Mouse (Mus musculus) layer of hippocampus, adult 18-20 months (tissue): Measurements from ENCODE around the gene Myoc. TPM values are rescaled to one million over a fixed set of nuclear protein-coding genes. Genes with fewer than 3 reads are reported as not detected.
"Not testable (repeated sequence)": the region's sequence is repeated elsewhere in the genome, so short reads cannot be mapped to it uniquely, and the experiment has no call there.

Experiments used
- DNase-seq, 2 experiments: peaks; one replicate each; pipeline ENCODE4 v3.0.0; 2022; ENCODE audit warnings: low spot score in 2 of 2
- long read RNA-seq: library from polyadenylated mRNA; stranded (forward); transcript quantifications from one replicate; pipeline ENCODE4 v2.0.0, GENCODE M21; 2021
- total RNA-seq, 2 experiments: library from RNA; stranded (reverse); gene quantifications; 2 replicates each; pipeline ENCODE4 v1.2.3; 2021

Myoc gene
- 1 to 10 TPM; 2.6 to 4.0 TPM for total RNA-seq
- long read RNA-seq, partial matches to known transcripts = 0 of 1 reads
- long read RNA-seq, other reads (novel, unspliced or antisense) = 0 of 1 reads

GRCm38 (mm10) chr1:162639051-162639750 lies at the start of gene Myoc:
TSS of gene Myoc (plus strand) at chr1:162639155.
- DNase-seq = no peak

GRCm38 (mm10) chr1:162589443-162589842 lies 49.5 kb upstream of the Myoc start:
- DNase-seq = no peak

- DNase-seq = no peak
These were observed 48.4 kb upstream of the Myoc start for GRCm38 (mm10) chr1:162590415-162590997.

DNA sequence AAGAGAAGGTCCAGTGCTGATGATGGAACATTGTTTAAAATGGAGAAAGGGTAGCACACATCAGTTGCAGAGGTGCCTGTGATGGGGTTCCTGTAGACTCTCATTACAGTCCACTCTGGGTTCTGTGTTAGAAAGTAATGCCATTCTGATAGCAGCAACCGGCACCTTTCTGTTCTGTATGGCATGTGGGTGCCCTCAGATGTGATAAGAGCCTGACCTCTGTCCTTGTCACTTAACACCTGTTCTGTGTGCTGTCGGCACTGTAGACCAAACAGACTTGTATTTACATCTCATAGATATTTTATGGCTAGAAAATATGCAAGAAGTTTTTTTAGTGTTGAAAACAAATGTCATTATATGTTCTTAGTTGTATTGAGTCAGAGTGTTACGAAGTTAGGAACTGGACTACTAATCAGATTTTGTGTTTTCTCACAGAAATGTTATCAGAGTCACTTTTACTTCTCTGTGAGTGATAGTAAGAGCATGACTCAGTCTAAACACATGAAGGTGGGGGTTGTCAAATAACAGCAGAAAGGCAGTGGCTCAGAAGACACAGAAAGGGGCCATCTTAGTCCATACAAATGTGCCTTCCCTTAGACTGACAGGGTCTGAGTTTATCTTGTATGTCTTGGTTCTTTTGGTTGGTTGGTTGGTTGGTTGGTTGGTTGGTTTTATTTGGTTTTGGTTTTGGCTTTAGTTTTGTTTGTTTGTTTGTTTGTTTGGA lies 41.4 kb upstream of the Myoc start:
- no peak for DNase-seq

DNA sequence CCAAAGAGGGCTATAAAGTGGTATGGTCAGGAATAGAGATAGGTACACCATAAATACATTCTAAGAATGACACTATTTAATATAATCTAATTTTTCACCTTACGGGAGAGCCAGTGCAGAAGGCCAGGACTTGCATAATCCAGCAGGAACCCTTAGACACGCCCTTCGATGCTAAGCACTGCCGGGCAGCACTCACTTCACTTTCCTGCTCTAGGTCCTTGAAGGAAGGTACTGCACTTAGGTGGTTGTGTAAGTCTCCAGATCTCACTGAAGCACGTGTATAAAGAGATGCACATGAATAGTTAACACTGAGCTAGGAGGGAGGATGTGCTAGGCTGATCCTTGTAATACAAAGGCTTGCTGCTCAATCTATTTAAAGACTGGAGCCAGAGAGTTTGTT lies 39.3 kb upstream of the Myoc start:
- no peak for DNase-seq

DNA sequence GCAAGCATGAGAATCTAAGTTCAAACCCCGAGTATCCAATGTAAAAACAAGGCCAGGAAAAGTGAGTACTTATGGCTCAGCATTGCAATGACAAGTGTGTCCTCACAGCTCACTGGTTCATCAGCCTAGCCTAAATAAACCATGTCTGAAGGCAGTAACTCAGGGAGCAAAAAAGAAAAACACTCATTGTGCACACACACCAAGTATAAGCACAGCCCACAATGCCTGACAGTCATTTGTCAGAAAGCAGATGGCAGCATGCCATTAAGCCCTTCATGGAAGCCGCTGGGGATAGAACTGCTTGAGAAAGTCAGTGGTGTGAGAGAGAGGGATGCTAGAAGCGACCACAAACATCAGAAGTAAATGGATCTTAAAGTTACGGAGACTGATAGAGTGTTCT lies 37.7 kb upstream of the Myoc start:
- no peak for DNase-seq

DNA sequence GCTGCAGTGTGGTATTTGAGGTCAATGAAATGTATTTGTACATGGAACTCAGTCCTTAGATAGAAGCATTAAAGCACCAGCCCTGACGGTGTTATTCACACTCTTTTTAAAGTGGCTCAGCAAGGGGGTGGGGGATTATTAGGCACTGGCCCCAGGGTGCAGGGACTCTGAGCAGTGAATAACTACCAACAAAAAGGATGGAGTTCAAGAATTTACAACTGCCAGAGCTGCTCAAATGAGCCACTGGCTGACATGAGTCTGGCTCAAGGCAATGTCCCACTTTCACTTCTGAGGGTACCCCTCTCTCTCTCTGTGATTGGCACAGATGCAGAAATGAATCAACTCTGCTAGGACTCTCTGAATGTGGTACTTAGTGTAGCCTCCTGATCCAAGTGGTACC lies 30.8 kb upstream of the Myoc start:
- no peak for DNase-seq

DNA sequence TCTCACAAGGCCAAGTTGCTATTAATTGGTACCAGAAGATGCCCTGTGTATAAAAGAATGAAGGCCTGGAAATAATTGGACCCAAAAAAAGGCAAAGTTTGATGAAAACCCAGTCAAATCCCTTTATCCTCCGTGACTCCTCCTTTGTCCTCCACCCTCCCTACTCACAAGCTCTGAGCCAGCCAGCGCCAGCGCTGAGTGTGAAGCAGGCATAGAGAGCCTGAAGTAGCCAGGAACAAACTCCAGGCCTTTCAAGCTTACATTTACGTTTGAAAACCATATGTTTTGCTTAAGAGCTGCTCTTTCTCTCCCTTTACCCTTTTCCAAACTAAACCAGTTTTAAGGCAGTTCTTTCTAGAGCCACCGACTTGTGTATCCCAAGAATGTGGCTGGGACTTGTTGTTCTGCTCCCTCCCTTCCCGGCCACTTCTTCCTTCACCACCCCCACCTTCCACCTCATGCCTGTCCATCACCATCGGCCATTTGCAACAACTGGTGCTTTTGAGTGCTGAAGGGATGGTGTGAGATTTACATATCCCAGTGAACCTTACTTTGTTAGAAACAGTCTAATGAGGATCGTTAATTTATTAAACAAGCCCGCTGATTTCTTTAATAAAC lies 29.2 kb upstream of the Myoc start:
- no peak for DNase-seq

DNA sequence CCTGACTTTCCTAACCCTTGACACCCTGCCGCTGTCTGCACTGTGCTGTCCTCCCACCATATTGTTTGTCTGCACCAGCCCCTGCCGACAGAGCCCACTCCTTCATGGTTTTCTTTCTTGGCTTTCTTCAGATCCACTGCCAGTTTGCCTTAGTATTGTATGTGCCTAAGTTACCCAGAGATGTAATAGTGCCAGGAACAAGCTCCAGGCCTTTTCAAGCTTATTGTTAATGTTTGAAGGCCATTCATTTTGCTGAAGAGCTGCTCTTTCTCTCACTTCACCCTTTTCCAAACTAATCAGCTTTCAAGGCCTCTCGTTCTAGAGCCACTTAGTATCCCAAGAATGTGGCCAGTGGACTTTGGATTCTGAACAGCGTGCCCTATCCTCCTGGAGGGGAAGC lies 27.8 kb upstream of the Myoc start:
- DNase-seq = no peak

DNA sequence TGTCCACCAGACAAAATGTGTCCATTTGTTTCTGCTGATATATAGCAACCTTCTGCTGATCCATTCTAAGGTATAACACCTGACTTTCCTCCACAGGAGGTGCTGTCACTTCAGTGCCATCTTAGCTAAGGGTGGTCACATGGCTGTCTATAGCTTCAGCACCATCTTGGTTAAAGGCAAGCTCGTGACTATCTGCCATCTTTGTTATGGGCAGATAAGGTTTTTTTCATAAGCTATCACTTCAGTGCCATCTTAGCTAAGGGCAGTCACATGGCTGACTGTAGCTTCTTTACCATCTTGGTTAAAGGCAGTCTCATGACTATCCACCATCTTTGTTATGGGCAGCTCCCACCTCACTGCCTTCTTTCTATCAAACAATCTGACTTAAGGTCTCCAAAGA lies 23.4 kb upstream of the Myoc start:
- DNase-seq = peak in 1 of 2 experiments; percentile 23

DNA sequence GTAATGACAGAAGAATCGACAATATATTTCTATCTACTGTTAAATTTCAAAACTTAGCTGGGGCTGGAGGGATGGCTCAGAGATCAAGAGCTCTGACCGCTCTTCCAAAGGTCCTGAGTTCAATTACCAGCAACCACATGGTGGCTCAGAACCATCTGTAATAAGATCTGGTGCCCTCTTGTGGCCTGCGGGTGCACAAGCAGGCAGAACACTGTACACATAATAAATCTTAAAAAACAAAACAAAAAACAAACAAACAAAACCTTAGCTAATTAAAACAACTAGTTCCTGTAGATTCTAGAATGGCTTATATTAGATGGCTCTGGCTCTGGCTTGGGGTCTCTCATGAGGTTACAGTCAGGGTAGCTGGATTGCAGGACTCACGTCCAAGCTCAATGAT lies 18.5 kb upstream of the Myoc start:
- DNase-seq = no peak

- DNase-seq = no peak
These were observed 15.1 kb upstream of the Myoc start for GRCm38 (mm10) chr1:162623895-162624294.

GRCm38 (mm10) chr1:162625229-162625628 lies 13.7 kb upstream of the Myoc start:
- no peak for DNase-seq

DNA sequence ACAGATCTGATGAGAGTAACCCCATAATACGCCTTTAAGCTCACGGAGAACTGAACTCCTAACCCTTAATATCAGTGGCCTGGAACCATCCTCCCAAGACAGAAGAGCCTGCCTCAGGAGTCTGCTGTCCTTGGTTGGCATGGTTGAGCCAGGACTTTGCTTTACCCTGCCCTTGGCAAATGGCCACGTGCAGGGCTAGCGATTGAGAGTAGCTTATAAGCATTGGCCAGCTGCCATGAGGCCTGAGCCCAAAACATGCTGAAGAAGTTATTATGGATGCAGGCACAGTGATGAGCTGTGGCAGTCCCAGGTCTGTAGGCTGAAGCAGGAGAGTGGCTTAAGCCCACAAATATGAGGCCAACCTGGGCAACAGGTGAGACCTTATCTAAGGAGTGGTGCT lies 11.1 kb upstream of the Myoc start:
- DNase-seq = not testable (repeated sequence)

DNA sequence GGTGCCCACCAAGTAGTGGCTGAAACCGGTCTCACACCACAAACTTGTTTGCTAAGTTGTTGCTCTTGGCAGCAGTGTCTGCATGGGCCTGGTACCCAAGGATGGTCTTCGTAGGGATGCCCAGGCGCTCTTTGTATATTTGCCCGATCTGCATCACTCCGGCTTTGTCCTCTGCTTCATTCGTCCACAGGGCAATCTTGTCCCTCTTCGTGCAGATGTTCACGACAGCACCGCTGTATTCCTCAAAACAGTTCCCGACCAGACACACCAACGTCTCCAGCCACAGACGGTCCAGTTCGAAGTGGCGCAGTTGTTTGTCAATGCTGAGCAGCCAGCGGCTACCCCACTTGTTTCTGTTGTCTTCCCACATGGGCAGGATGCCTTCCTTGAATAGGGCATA lies 10.6 kb upstream of the Myoc start:
- DNase-seq = not testable (repeated sequence)

- not testable (repeated sequence) for DNase-seq
These were observed 3.5 kb upstream of the Myoc start for GRCm38 (mm10) chr1:162635291-162635931.

- no peak for DNase-seq
These were observed 2.4 kb upstream of the Myoc start for GRCm38 (mm10) chr1:162636516-162636915.

DNA sequence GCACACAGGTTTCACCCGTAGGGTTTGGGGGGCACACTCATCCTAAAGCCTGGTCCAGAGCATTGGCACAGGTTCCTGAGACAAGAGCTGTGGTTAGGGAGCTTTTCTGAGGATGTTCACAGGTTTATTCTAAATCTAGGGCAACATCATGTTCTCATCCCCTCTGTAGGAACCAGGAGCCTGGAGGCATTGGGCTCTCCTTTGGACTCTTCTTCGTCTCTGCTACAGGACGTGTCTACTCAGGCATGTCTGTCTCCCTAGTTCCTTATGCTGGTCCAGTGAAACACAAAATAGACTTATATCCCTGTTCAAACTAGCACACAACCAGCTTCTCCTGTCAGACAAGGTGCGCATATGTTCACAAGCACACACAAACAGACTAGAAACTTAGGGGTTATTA lies 420 bp upstream of the Myoc start:
- no peak for DNase-seq

- no peak for DNase-seq
These were observed 906 bp downstream of the Myoc start for GRCm38 (mm10) chr1:162639861-162640260.

DNA sequence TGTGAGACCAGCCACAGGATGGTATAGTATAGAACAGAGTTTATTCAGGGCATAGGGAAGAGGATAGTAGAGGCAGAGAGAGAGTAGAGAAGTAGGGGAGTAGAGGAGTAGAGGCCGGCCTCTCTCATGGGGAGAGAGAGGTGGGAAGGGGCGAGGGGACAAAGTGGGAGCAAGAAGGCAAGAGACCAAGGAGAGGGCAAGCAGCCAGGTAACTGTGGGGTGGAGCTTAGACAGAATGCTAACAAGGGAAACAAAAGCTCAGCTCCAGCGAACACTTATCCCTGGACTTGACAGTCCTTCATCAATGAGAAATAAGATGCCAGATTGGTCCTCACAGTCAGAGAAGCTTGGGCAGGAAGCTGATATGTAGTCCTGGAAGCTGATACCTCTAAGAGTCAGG lies 3.6 kb downstream of the Myoc start:
- no peak for DNase-seq

GRCm38 (mm10) chr1:162643752-162644151 lies 4.8 kb downstream of the Myoc start:
- DNase-seq = peak; percentile 74 to 77
